Mouse (Mus musculus): ENCODE measurements around the gene Ugcg. TPM values are rescaled to one million over a fixed set of nuclear protein-coding genes. Genes with fewer than 3 reads are reported as not detected.

The Ugcg gene
- total RNA-seq, 2 experiments from 2014 or later, result 71.5 to 72.6 TPM

DNA sequence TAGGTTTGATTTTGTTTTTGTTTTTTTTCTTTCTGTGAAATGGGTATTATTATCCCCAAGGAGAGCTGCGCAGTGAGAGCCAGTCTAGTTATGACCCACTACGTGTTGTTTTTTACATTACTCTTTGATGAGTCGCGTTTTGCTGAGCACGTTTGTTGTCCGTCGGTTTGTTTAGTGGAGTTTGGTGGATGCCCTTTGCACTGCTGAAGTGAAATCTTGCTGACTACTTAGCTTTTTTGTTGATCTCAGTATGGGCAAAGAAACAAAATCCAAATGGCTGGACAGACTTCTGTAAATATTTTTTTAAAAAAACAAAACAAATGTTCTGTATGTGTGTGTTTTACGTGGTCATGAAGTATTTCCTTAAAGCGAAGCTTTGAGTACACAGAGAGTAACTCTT is 33.2 kb downstream of the Ugcg start:
- DNase-seq (ENCODE audit: extremely low spot score in 1 of 2, low spot score in 1 of 2), result no peak

DNA sequence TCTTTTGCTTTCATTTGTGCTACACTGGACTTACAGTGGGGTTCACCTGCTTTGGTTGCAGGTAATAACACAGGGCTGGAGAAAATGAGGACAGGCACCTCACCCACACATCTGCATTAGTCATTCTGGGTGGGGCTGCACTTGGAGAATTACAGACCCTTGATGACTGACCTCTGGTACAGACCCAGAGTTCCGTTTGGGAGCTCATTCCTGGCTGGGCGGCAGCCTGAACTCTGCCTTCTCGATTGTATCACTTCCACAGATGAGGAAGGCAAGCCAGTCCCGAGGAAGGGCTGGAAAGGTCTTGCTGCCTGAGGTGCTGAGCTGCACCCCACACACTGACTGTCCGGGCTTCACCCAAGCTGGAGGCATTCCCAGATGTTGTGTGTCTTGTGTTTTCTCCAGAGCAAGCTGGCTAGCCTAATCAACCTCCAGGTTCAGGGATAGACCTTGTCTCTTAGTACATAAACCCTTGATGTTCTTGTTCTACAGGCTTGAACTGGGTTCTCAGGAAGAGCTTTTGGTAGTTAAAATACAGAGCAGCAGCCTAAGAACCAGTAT is 34.1 kb downstream of the Ugcg start:
- DNase-seq (ENCODE audit: extremely low spot score in 1 of 2, low spot score in 1 of 2), result no peak

DNA sequence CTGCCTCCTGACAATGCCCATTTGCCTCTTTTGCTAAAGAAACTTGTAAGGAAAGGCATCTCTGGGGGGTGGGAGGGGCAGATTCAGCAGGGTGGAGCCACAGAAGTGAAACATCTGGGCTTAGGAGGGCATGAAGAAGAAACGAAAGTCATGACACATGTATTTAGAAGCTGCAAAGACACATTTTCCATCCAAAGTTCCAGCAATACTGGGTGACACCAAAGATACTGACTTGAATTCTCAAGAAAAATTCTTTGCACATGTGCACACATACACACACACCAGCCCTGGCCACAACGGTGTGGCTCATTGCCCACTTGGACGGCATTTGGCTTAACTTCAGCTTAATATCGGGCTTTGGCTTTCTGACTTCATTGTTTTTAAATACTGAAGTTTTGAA is 35.8 kb downstream of the Ugcg start:
- DNase-seq (ENCODE audit: extremely low spot score in 1 of 2, low spot score in 1 of 2), result no peak

DNA sequence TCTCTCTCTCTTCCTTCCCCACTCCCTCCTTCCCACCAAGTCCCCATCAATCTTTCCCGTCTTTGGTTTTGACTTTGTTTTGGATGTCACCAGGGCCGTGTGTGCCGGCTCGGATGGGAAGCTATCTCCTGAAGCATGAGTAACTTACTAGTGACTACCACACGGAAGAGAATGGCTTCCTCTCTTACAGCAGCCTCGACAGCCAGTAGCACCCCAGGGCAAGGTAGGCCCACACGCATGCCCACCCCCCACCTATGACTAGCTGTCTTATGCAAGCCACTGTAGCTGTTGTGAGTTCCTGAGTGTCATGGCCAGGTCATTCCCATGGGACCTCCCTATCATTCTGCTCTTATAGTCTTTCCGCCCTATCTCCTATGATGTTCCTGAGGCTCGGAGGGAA is 38.0 kb downstream of the Ugcg start:
- no peak for DNase-seq (ENCODE audit: extremely low spot score in 1 of 2, low spot score in 1 of 2)

DNA sequence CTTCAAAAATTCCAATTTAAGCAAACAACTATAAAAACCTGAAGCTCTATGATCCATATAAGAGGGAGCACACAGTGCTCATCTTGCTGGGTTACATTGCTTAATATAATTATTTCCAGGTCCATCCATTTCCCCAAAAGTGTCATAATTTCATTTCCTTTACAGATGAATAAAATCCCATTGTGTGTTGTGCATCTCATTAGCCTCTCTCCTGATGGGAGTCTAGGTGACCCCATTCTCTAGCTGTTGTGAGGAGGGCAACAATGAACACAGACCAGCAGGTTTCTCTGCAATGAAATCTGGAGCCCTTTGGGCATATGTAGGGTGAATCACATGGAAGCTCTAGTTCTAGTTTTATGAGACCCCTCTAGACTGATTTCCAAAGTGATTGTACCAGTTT is 39.9 kb downstream of the Ugcg start:
- no peak for DNase-seq (ENCODE audit: extremely low spot score in 1 of 2, low spot score in 1 of 2)

GRCm38 (mm10) chr4:59231266-59232055 is 42.4 kb downstream of the Ugcg start:
- DNase-seq (ENCODE audit: extremely low spot score in 1 of 2, low spot score in 1 of 2), result no peak

- no peak for DNase-seq (ENCODE audit: extremely low spot score in 1 of 2, low spot score in 1 of 2)
These were observed 45.0 kb downstream of the Ugcg start for GRCm38 (mm10) chr4:59234014-59234413.

- DNase-seq (ENCODE audit: extremely low spot score in 1 of 2, low spot score in 1 of 2), result no peak
These were observed 45.6 kb downstream of the Ugcg start for GRCm38 (mm10) chr4:59234451-59235216.

GRCm38 (mm10) chr4:59236362-59236761 is 47.3 kb downstream of the Ugcg start:
- DNase-seq (ENCODE audit: extremely low spot score in 1 of 2, low spot score in 1 of 2), result no peak

DNA sequence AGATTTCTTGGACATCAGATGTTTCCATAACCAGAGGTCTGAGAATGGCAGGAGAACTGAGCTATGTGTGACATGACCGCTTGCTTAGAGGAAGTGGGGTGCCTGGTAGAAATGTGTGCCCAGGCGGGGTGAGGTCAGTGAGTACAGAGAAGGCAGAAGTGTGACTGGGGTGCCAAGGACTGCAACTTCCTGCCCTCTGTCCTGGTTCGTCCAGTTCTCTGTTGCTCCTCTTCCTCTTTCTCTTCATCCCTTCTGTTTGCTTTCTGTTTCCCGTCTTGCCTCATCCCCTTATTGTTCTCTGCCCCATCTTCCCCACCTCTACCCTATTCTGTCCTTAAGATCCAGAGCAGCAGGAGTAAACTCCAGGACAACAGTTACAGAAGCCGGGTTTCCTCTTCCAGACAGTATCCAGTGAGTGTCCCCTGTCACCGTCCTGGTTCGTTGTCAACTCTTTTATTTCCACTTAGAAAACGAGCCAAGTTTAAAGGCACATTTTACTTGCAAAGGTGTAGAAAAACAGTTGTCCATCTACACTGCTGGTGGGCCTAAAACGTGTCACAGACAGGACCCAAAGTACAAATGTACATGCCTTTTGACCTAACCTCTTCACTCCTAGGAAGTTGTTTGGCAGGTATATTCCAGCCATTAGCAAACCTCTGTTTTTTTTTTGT is 49.7 kb downstream of the Ugcg start:
- DNase-seq (ENCODE audit: extremely low spot score in 1 of 2, low spot score in 1 of 2), result no peak

DNA sequence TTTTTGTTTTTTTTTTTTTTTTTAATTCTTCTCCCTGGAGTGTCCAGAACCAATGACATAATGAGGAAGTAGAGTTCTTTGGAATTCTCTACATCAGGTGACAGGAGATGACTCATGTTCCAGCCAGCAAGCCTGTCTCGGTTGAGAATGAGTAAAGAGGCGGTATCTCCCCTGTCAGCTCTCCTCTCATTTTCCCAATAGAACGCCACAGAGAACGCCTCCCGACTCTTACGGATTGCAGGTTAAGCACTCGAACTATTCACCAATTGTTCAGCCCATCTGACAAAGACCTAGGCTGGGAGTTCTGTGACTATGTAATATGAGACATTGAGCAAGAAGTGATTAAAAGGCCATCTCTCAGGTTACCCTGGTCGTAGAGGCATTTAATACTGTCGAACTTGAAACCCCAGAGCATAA is 50.3 kb downstream of the Ugcg start:
- no peak for DNase-seq (ENCODE audit: extremely low spot score in 1 of 2, low spot score in 1 of 2)

GRCm38 (mm10) chr4:59240160-59240559 is 51.1 kb downstream of the Ugcg start:
- DNase-seq (ENCODE audit: extremely low spot score in 1 of 2, low spot score in 1 of 2), result no peak

DNA sequence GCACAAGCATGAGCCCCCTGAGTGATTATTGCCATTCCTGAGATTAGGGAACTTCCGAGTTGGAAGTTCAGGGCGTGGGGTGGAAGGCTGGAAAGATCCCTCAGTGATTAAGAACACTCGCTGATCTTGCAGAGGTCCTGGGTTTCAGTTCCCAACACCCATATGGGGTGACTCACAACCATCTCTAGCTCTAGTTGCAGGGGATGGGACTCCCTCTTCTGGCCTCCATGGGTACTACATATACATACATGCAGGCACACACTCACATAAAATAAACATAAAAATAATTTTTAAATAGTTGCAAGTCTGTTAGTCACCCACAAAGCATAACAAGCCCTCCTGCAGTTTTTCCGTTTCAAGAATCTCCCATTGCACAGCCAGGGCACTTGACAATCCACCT is 52.0 kb downstream of the Ugcg start:
- DNase-seq (ENCODE audit: extremely low spot score in 1 of 2, low spot score in 1 of 2), result no peak

- no peak for DNase-seq (ENCODE audit: extremely low spot score in 1 of 2, low spot score in 1 of 2)
These were observed 53.2 kb downstream of the Ugcg start for GRCm38 (mm10) chr4:59242221-59242620.

- DNase-seq (ENCODE audit: extremely low spot score in 1 of 2, low spot score in 1 of 2), result no peak
These were observed 54.9 kb downstream of the Ugcg start for GRCm38 (mm10) chr4:59243802-59244493.

DNA sequence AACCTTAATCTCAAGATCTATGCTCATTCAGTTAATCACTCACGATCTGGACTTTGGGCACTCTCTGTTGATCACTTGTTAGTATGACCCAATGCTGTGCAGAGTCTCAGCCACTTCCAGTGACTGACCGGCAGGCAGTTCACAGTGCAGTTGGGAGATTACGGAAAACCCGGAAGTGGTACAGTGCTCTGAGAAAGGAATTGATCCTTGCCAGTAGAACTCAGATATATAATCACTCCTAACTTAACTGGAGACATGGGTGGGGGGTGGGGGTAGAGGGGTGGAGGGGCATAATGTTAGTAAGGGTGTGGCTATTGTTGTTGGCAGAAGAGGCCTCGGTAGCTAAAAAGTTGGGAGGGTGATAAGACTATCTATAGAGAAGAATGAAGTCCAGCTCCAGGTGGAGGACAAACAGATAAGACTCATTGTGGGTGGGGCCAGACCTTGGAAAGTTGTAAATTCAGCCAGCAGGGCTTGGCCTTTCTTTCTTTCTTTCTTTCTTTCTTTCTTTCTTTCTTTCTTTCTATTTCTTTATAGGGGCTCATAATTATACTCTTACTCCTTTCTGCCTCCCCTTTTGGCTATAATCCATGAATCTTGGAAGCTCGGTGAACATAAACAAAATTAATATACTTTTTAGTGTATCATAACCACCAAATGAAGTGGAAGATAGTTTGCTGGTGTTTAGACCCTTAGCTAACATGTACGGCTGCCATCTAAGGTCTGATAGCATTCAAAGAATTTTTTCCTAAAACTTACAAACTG is 55.9 kb downstream of the Ugcg start:
- no peak for DNase-seq (ENCODE audit: extremely low spot score in 1 of 2, low spot score in 1 of 2)

GRCm38 (mm10) chr4:59245776-59246175 is 56.7 kb downstream of the Ugcg start:
- DNase-seq (ENCODE audit: extremely low spot score in 1 of 2, low spot score in 1 of 2), result no peak

DNA sequence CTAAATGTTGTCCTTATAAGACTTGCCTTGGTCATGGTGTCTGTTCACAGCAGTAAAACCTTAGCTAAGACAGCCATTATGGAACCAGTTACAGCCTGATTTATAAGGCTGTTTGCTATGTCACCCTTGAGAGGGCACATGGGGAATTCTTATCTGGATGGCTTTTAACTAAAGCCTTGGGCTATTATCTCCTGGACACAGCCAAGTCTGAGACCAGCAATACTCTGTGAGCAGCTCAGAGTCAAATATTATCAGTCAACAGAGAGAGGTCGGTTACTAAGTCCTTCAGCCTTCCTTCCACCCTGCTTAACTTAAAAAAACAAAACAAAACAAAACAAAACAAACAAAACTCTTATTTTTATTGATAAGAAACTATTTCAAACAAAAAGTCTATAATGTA is 58.5 kb downstream of the Ugcg start:
- no peak for DNase-seq (ENCODE audit: extremely low spot score in 1 of 2, low spot score in 1 of 2)

- no peak for DNase-seq (ENCODE audit: extremely low spot score in 1 of 2, low spot score in 1 of 2)
These were observed 59.0 kb downstream of the Ugcg start for GRCm38 (mm10) chr4:59248035-59248434.

Data from layer of hippocampus, postnatal 25 days (tissue).